Mouse (Mus musculus): ENCODE results near the gene Pin1.
A peak's percentile ranks its signal among the peaks of the same experiment; 100 is the strongest.
"Not testable (repeated sequence)": the region's sequence is repeated elsewhere in the genome, so short reads cannot be mapped to it uniquely, and the experiment has no call there.

The Pin1 gene

GRCm38 (mm10) chr9:20651602-20652259 lies at the start of gene Pin1:
Gene Pin1, plus strand, starts transcription at chr9:20652095.
- peak; percentile 98 for DNase-seq (ENCODE audit: low spot score)

GRCm38 (mm10) chr9:20606269-20606668 lies 45.6 kb upstream of the Pin1 start:
- no peak for DNase-seq (ENCODE audit: low spot score)

- DNase-seq (ENCODE audit: low spot score), result peak; percentile 83
Observed at GRCm38 (mm10) chr9:20607100-20607974, 44.6 kb upstream of the Pin1 start.

- DNase-seq (ENCODE audit: low spot score), result no peak
Observed at GRCm38 (mm10) chr9:20609831-20610464, 41.9 kb upstream of the Pin1 start.

- no peak for DNase-seq (ENCODE audit: low spot score)
Observed at GRCm38 (mm10) chr9:20611976-20612375, 39.9 kb upstream of the Pin1 start.

GRCm38 (mm10) chr9:20616685-20617084 lies 35.2 kb upstream of the Pin1 start:
- no peak for DNase-seq (ENCODE audit: low spot score)

GRCm38 (mm10) chr9:20631332-20631731 lies 20.6 kb upstream of the Pin1 start:
- DNase-seq (ENCODE audit: low spot score), result peak; percentile 14

- DNase-seq (ENCODE audit: low spot score), result not testable (repeated sequence)
Observed at GRCm38 (mm10) chr9:20635676-20636075, 16.2 kb upstream of the Pin1 start.

- DNase-seq (ENCODE audit: low spot score), result no peak
Observed at GRCm38 (mm10) chr9:20636256-20636655, 15.6 kb upstream of the Pin1 start.

GRCm38 (mm10) chr9:20636790-20637189 lies 15.1 kb upstream of the Pin1 start:
- no peak for DNase-seq (ENCODE audit: low spot score)

- no peak for DNase-seq (ENCODE audit: low spot score)
Observed at GRCm38 (mm10) chr9:20638552-20638951, 13.3 kb upstream of the Pin1 start.

GRCm38 (mm10) chr9:20639486-20639885 lies 12.4 kb upstream of the Pin1 start:
- DNase-seq (ENCODE audit: low spot score), result no peak

- DNase-seq (ENCODE audit: low spot score), result no peak
Observed at GRCm38 (mm10) chr9:20641501-20641900, 10.4 kb upstream of the Pin1 start.

GRCm38 (mm10) chr9:20642101-20642895 lies 9.6 kb upstream of the Pin1 start, which contains the start of gene Ubl5:
Gene Ubl5, plus strand, starts transcription at chr9:20642878.
- DNase-seq (ENCODE audit: low spot score), result peak; percentile 95

- DNase-seq (ENCODE audit: low spot score), result peak; percentile 90
Observed at GRCm38 (mm10) chr9:20642896-20643466, 8.9 kb upstream of the Pin1 start.

- DNase-seq (ENCODE audit: low spot score), result no peak
Observed at GRCm38 (mm10) chr9:20643781-20644180, 8.1 kb upstream of the Pin1 start.

- peak; percentile 71 for DNase-seq (ENCODE audit: low spot score)
Observed at GRCm38 (mm10) chr9:20644360-20645081, 7.4 kb upstream of the Pin1 start, which contains the start of gene Fbxl12. Gene Fbxl12, minus strand, starts transcription at chr9:20644767.

- DNase-seq (ENCODE audit: low spot score), result no peak
Observed at GRCm38 (mm10) chr9:20645121-20645520, 6.8 kb upstream of the Pin1 start.

GRCm38 (mm10) chr9:20652260-20652658 lies 364 bp downstream of the Pin1 start:
- DNase-seq (ENCODE audit: low spot score), result no peak

- DNase-seq (ENCODE audit: low spot score), result no peak
Observed at GRCm38 (mm10) chr9:20653859-20654258, 2.0 kb downstream of the Pin1 start.

GRCm38 (mm10) chr9:20657546-20657945 lies 5.7 kb downstream of the Pin1 start:
- DNase-seq (ENCODE audit: low spot score), result no peak
